Mouse (Mus musculus): ENCODE measurements around the gene Ska2. TPM values are rescaled to one million over a fixed set of nuclear protein-coding genes. Genes with fewer than 3 reads are reported as not detected.

Ska2 gene
- total and polyA plus RNA-seq, 2 experiments from 2014 or later, result 19.7 to 25.8 TPM

DNA sequence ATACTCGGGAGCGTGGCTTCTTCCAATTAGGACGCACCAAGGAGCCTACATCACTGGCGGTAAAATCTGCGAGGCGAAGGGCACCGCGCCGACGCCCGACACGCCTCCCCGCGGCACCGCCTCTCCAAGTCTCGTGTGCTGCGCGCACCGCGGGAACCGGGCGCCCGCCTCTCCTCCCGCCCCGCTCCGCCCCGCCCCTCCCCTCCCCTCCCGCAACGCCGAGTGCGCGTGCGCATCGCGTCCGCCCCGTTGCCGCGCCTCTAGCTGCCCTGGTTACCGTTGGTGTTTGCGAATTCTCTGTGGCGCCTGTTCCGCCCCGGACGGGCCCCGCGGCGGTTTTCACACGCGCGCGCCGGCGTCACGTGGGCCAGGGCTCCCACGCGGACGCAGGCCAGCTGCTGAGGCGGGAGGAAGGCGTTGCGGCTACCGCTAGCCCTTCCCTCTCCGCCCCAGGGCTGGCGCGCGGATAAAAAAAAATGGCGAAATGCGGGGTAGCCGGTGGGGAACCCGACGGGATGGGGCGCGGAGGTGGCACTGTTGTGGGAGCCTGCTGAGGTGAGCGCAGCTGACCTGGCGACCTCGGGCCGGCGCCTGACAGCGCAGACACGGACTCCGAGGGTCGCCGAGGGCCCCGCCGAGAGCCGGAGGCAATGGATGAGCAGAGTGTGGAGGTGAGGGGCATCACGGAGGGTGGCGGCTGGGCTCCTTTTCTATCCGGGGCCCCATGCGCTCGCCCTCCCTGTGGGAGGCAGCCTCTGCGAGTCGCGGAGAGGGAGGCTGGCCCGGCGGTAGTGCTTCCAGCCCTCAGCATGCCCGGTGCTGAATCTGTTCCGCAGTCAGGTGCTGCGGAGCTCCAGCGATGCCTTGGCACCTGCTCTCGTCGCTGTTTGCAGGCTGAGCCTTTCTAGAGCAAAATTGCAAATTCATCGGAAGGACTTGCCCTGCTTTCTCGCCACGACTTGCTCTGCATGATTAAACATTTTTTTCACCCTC lies 18.1 kb downstream of the Ska2 start, which contains the start of gene Trim37:
TSS of gene Trim37 (plus strand) at position 254 of the 993 bp plus-strand sequence.
- Histone ChIP-seq H3K4me2 (ENCODE audit: low read depth, low read length) (peak within 1 kb of the TSS; percentile 87), H3K36me3 (replicated peaks; ENCODE audit: control insufficient read depth, insufficient read depth, low read length) (peaks cover 25% of the 10 kb centered on the region), H3K9me3 (replicated peaks; ENCODE audit: control insufficient read depth, low read length) (no peaks in the 10 kb centered on the region), H3K4me1 (ENCODE audit: control insufficient read depth, insufficient read depth) (no peaks in the 10 kb centered on the region), H3K4me3 (ENCODE audit: low read depth, low read length) (peak within 1 kb of the TSS; percentile 97), H3K27me3 (ENCODE audit: control insufficient read depth, insufficient read depth, low read length) (no peaks in the 10 kb centered on the region), H3K9ac (replicated peaks; ENCODE audit: low read depth, low read length) (peak within 1 kb of the TSS; percentile 87), H3K27ac (ENCODE audit: low read depth) (peak within 1 kb of the TSS; percentile 81)
- ATAC-seq (ENCODE audit: insufficient read depth, low read depth), result peak; percentile 94
- under 1% methylated on average over 92 of the region's 105 CpGs for WGBS
- TF ChIP-seq EP300 (IDR thresholded peaks at IDR 0.05; ENCODE audit: low read depth) (no peak), CTCF (IDR thresholded peaks at IDR 0.05; ENCODE audit: low read depth) (no peak)
- peak; percentile 90 for DNase-seq (ENCODE audit: low spot score)

DNA sequence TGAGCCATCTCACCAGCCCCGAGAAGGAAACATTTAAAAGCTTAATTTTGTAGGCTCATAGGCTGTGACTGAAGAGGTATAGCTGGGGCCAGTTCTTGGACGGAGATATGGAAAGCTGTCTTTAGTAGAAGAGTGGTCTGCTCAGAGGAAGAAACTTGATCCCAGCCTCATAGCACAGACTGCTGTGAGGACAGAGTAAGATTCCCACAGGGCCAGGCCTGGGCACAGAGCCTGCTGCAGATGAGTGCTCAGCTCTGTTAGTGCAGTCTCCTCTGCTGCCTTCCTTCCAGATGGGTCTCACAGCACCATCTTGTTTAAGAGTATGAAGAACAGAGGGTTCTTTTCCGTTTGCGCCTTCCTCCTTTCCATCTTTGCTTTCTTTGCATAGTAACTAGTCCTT lies 27.2 kb downstream of the Ska2 start:
- WGBS, result 86% methylated on average over 4 of the region's 4 CpGs
- no peaks in the 10 kb centered on the region for H3K4me1 ChIP-seq (ENCODE audit: control insufficient read depth, insufficient read depth)
- TF ChIP-seq CTCF (IDR thresholded peaks at IDR 0.05; ENCODE audit: low read depth) (no peak), EP300 (IDR thresholded peaks at IDR 0.05; ENCODE audit: low read depth) (no peak)
- H3K27ac ChIP-seq (ENCODE audit: low read depth), result no peak overlapping the region
- H3K36me3 ChIP-seq (replicated peaks; ENCODE audit: control insufficient read depth, insufficient read depth, low read length), result peaks cover 8% of the 10 kb centered on the region; the same call in 1 of the 2 replicates
- ATAC-seq (ENCODE audit: insufficient read depth, low read depth) (no peak), DNase-seq (ENCODE audit: low spot score) (no peak)
- H3K4me2 ChIP-seq (ENCODE audit: low read depth, low read length), result no peak overlapping the region
- no peak overlapping the region for H3K9ac ChIP-seq (replicated peaks; ENCODE audit: low read depth, low read length)
- no peak overlapping the region for H3K4me3 ChIP-seq (ENCODE audit: low read depth, low read length)
- H3K27me3 ChIP-seq (ENCODE audit: control insufficient read depth, insufficient read depth, low read length), result no peaks in the 10 kb centered on the region
- no peaks in the 10 kb centered on the region for H3K9me3 ChIP-seq (replicated peaks; ENCODE audit: control insufficient read depth, low read length)

DNA sequence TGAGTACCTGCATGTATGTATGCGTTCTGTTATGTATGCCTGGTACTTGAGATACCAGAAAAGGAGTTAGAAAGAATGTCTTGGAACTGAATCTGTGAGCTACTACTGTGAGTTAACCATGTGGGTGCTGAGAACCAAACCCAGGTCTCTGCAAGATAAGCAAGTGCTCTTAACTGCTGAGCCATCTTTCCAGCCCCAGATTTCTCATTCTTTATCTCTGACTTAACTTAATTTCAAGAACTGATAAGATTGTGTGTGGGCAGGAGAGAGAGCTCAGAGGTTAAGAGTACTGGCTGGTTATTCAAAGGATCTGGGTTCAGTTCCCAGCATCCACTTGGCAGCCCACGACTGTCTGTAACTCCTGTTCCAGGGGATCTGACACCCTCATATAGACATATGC lies 49.0 kb downstream of the Ska2 start:
- no peak overlapping the region for H3K4me2 ChIP-seq (ENCODE audit: low read depth, low read length)
- no peak overlapping the region for H3K9ac ChIP-seq (replicated peaks; ENCODE audit: low read depth, low read length)
- no peaks in the 10 kb centered on the region for H3K9me3 ChIP-seq (replicated peaks; ENCODE audit: control insufficient read depth, low read length)
- no peak overlapping the region for H3K4me3 ChIP-seq (ENCODE audit: low read depth, low read length)
- H3K36me3 ChIP-seq (replicated peaks; ENCODE audit: control insufficient read depth, insufficient read depth, low read length), result peaks cover 12% of the 10 kb centered on the region
- no peak for ATAC-seq (ENCODE audit: insufficient read depth, low read depth)
- no peak overlapping the region for H3K27ac ChIP-seq (ENCODE audit: low read depth)
- WGBS, result 86% methylated on average over 2 of the region's 2 CpGs
- no peaks in the 10 kb centered on the region for H3K27me3 ChIP-seq (ENCODE audit: control insufficient read depth, insufficient read depth, low read length)
- no peaks in the 10 kb centered on the region for H3K4me1 ChIP-seq (ENCODE audit: control insufficient read depth, insufficient read depth)
- TF ChIP-seq EP300 (IDR thresholded peaks at IDR 0.05; ENCODE audit: low read depth) (no peak), CTCF (IDR thresholded peaks at IDR 0.05; ENCODE audit: low read depth) (no peak)
- DNase-seq (ENCODE audit: low spot score), result no peak

DNA sequence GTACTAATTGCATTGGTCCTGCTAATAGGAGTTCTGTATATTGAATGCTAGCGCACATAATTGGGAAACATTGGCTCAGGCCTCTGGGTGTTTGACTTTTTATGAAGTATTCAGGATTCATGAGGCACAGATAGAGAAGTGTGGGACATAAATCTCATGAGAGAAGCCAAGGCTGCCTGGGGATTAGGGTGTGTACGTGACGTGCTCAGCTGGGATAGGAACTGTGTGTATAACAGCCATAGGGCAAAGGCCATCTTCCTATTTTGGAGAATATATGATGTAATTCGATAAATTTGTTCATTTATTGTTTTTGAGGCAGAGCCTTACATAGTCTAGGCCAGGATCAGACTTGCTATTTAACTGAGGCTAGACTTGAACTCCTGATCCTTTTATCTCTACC lies 53.7 kb downstream of the Ska2 start:
- Histone ChIP-seq H3K9me3 (replicated peaks; ENCODE audit: control insufficient read depth, low read length) (no peaks in the 10 kb centered on the region), H3K36me3 (replicated peaks; ENCODE audit: control insufficient read depth, insufficient read depth, low read length) (peaks cover 31% of the 10 kb centered on the region), H3K27ac (ENCODE audit: low read depth) (no peak overlapping the region), H3K27me3 (ENCODE audit: control insufficient read depth, insufficient read depth, low read length) (no peaks in the 10 kb centered on the region), H3K4me1 (ENCODE audit: control insufficient read depth, insufficient read depth) (no peaks in the 10 kb centered on the region), H3K4me2 (ENCODE audit: low read depth, low read length) (no peak overlapping the region), H3K4me3 (ENCODE audit: low read depth, low read length) (no peak overlapping the region), H3K9ac (replicated peaks; ENCODE audit: low read depth, low read length) (no peak overlapping the region)
- 82% methylated on average over 4 of the region's 4 CpGs for WGBS
- ATAC-seq (ENCODE audit: insufficient read depth, low read depth) (no peak), DNase-seq (ENCODE audit: low spot score) (no peak)
- TF ChIP-seq CTCF (IDR thresholded peaks at IDR 0.05; ENCODE audit: low read depth) (no peak), EP300 (IDR thresholded peaks at IDR 0.05; ENCODE audit: low read depth) (no peak)

- Histone ChIP-seq H3K9ac (replicated peaks; ENCODE audit: low read depth, low read length) (no peak overlapping the region), H3K4me3 (ENCODE audit: low read depth, low read length) (no peak overlapping the region), H3K9me3 (replicated peaks; ENCODE audit: control insufficient read depth, low read length) (no peaks in the 10 kb centered on the region), H3K4me1 (ENCODE audit: control insufficient read depth, insufficient read depth) (no peaks in the 10 kb centered on the region), H3K27ac (ENCODE audit: low read depth) (no peak overlapping the region), H3K36me3 (replicated peaks; ENCODE audit: control insufficient read depth, insufficient read depth, low read length) (peaks cover 40% of the 10 kb centered on the region), H3K27me3 (ENCODE audit: control insufficient read depth, insufficient read depth, low read length) (no peaks in the 10 kb centered on the region), H3K4me2 (ENCODE audit: low read depth, low read length) (no peak overlapping the region)
- ATAC-seq (ENCODE audit: insufficient read depth, low read depth) (no peak), DNase-seq (ENCODE audit: low spot score) (no peak)
- TF ChIP-seq CTCF (IDR thresholded peaks at IDR 0.05; ENCODE audit: low read depth), result no peak
- no peak for TF ChIP-seq EP300 (IDR thresholded peaks at IDR 0.05; ENCODE audit: low read depth)
These were observed 54.7 kb downstream of the Ska2 start for GRCm38 (mm10) chr11:87163751-87164150.
